Mouse (Mus musculus): ENCODE measurements around the gene Spata17.

DNA sequence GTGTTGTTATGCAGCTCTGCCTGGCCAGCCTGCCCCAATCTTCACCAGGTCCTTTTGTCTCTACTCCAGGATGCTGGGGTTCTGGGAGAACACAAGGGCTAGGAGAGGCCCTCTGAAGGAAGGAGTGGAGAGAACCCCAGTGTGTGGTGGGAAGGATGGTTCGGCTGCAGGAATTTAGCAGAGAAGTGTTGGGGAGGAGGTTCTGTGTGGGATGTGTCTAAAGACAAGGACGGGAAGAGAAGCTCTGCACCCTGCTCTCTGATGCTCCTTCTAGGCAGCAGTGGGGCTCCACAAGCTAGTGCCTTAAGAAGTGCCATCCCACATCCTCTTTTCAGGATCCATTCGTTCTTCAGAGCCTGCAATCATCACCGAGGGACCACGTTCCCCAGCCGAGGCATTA lies 129.2 kb downstream of the Spata17 start:
- TF ChIP-seq POLR2AphosphoS2 (IDR thresholded peaks at IDR 0.05; ENCODE audit: low read depth, low read length) (no peak), CTCF (conservative IDR thresholded peaks at IDR 0.05 in 1 of 2, IDR thresholded peaks at IDR 0.05 in 1 of 2; ENCODE audit: low read depth in 2 of 2, low read length in 2 of 2) (no peak), MEF2A (IDR thresholded peaks at IDR 0.05; ENCODE audit: borderline replicate concordance, low read depth, low read length) (no peak), ZC3H11A (IDR thresholded peaks at IDR 0.05; ENCODE audit: low read depth, low read length) (no peak), TBP (conservative IDR thresholded peaks at IDR 0.05; ENCODE audit: low read depth, low read length) (no peak), USF2 (conservative IDR thresholded peaks at IDR 0.05; ENCODE audit: low read depth, low read length) (no peak), ELF1 (IDR thresholded peaks at IDR 0.05; ENCODE audit: low read depth, low read length) (no peak), POLR2A (IDR thresholded peaks at IDR 0.05; ENCODE audit: low read depth, low read length) (no peak), ZMIZ1 (IDR thresholded peaks at IDR 0.05; ENCODE audit: low read depth, low read length) (no peak), E2F4 (IDR thresholded peaks at IDR 0.05; ENCODE audit: insufficient replicate concordance, low read depth, low read length) (no peak)

Data from CH12.LX (cell line).